Mouse (Mus musculus) activated CD4-positive, CD25-positive, alpha-beta regulatory T cell, adult 4 months (primary cell): ENCODE measurements around the gene Dazl. TPM values are rescaled to one million over a fixed set of nuclear protein-coding genes. Genes with fewer than 3 reads are reported as not detected.
A peak's percentile ranks its signal among the peaks of the same experiment; 100 is the strongest.
"Not testable (repeated sequence)": the region's sequence is repeated elsewhere in the genome, so short reads cannot be mapped to it uniquely, and the experiment has no call there.

ENCODE experiments used
- ATAC-seq: one replicate; pipeline ENCODE4 v1.8.0; 2017
- polyA plus RNA-seq, 2 experiments: library from polyadenylated mRNA; unstranded; fragments of 100-300 nt; shearing (Covaris generic); gene quantifications; one replicate each; pipeline ENCODE4 v1.2.1; 2017

The Dazl gene
- polyA plus RNA-seq, 2 experiments from 2014 or later, result 0.98 TPM; not detected in 1

DNA sequence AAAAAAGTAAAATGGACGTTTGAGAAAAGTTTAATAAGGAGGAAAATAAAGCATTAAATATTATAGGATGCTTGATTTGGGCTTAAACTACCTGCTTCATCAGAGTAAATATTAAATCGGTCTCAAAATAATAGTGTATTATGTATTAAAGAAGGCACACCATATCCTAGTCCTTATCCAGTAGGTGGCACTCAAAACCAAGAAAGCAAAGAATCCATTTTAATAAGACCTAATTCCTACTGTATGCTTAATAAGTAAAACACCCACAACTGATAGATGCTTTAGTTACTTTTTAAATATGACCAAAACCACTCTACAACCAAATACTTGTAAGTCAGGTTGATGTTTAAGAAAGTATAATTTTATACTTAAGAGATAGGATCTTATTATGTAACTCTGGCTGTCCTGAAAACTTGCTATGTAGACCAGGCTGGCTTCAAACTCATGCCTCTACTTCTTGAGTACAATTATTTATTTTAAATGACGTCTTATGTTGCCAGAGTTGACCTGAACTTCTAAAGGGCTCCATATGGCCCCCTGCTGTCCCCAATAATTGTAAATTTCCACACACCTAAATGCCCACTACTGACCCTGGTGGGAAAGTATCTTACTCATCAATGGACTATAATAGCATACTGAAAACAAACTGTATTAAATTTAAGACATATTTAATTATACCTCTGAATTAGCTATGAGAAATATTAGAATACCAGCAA, 1.8 kb downstream of the Dazl start:
- ATAC-seq, result peak; percentile 50

DNA sequence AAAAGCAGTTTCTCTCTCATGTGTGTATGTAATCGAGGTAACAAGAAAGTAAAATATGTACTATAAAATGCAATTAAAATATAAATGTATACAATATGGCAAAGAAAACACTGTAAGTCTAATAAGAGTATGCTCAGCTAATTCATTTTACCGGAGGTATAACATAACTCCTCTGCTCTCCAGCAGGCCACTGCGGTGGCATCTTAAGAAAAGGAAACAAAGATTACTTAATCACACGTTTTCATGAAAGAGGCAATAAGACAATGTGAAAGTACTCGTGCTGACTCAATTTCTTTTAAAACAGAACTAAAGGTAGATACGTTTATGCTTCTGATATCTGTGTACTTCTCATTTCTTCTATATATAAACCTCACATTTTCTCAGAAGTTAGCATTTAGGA, 8.6 kb downstream of the Dazl start:
- no peak for ATAC-seq

GRCm38 (mm10) chr17:50261615-50262014, 31.8 kb downstream of the Dazl start:
- ATAC-seq, result not testable (repeated sequence)

DNA sequence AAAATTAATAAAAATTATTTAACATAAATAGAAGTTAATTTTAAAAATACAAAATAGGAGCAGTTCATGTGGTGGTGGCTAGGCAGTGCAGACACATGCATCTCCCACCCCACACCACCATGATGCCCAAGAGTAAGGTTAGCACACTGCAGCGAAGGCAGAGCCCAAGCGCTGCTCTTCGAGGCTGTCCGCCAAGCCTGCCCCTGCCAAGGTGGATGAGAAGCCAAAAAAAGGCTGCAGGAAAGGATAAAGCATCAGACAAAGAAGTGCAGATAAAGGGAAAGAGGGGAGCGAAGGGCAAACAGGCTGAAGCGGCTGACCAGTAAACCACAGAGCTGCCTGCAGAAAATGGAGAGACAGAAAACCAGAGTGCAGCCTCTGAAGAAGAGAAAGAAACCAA, 32.6 kb downstream of the Dazl start:
- ATAC-seq, result no peak

GRCm38 (mm10) chr17:50246605-50247004, 46.8 kb downstream of the Dazl start:
- no peak for ATAC-seq

DNA sequence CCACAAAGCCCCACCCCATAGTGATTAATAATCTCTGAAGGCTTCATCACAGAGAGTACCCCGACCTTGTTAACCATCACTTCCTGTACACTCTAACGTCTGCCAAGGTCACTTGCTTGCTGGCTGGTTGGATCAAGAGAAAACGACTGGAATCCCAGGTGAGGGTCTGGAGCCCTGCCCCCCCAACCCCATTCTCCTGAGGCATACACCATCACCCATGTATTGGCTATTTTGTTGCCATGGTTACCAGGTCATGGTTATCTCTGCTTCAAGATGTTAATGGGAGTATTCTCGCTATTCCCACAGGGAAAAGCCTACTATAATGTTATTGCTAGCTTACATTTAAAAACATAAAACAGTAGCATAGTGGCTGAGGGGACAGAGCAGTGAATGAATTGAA, 48.8 kb downstream of the Dazl start:
- no peak for ATAC-seq

GRCm38 (mm10) chr17:50243326-50243725, 50.1 kb downstream of the Dazl start:
- no peak for ATAC-seq

GRCm38 (mm10) chr17:50237818-50238610, 55.4 kb downstream of the Dazl start:
- ATAC-seq, result no peak

GRCm38 (mm10) chr17:50237436-50237709, 56.1 kb downstream of the Dazl start:
- peak; percentile 82 for ATAC-seq

GRCm38 (mm10) chr17:50236702-50237435, 56.6 kb downstream of the Dazl start:
- ATAC-seq, result no peak

DNA sequence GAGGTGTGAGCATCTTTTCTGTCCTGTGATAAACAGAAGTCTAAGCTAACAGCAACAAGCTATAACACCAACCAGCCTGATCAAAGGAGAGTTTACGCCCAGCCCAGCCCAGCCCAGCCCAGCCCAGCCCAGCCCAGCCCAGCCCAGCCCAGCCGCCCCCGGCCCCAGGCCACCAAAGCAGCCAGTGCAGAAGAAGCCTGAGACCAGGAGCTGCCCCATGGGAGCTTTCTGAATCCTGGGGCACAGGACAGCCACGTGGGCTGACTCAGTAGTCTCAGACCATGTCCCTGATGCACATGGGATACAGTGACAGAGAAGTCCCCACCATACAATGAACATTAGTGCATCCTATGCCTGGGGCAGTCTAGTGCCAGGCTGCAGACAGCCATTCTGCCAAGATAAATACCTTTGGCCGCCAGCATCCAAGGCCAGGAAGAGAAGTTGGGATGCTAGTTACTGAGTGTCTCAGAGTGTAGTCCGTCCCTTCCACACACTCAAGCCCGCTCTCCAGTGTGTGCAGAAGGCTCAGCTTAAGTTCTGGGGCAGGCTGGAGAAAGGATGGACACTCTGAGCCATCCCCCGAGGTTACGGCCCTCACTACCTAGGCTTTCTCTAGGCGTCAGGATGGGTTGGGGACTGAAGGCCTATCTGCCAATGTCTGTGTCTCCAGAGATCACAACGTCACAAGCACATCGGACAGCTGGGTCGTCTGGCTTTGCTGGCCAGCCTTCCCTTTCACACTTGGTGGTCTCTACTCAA, 57.3 kb downstream of the Dazl start:
- ATAC-seq, result no peak

DNA sequence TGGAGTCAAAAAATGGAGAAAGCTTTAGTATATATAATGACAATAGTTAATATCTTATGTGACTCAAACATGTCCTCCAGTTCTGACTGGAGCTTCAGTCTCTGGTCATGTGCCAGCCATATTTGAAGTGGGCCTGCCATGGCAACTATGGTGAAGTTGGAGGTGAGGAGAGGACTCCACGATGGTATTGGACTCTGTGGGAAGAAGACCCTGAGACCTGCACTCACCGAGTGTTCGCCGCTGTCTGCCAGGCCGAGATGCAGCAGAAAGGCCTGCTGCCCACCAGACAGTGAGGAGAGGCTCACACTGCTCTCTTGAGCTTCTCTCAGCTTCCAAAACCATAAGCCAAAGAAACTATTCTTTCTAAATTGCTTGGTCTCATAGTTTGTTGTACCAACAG, 59.5 kb downstream of the Dazl start:
- no peak for ATAC-seq

DNA sequence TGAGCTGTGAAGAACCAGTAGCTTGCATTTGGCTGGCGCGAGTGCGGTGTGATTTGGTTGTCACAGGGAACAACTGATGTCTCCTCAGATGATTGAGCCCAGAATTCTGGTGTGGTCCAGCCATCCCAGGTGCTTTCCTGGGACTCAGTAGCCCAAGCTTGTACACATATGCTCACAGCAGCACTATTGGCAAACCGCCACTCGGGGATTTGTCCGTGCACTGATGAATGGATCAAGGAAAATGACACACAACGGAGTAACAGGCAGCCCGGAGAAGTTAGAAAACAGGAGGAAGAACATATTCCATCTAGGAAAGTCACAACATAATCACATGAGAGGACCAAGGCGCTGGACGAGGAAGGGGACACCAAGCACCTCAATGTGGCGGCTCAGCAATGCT, 60.6 kb downstream of the Dazl start:
- no peak for ATAC-seq

DNA sequence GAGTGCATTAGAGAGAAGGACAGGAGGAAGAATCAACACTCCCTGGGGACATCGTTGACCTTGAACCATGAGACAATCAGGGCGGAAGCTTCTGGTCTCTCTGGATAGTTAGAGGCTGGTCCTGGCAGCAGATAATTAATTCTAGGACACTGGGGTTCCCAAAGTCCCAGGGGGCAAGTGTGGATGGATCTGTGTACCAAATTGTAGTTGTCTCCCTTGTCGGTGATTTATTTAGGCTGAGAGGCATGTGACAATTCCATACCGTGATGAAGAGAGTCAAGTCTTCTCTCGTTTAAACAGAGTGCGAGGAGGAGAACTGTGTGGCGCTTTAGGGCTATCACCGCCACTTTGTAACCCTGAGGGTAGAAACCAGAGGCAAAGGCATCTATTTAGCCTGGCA, 62.2 kb downstream of the Dazl start:
- no peak for ATAC-seq

DNA sequence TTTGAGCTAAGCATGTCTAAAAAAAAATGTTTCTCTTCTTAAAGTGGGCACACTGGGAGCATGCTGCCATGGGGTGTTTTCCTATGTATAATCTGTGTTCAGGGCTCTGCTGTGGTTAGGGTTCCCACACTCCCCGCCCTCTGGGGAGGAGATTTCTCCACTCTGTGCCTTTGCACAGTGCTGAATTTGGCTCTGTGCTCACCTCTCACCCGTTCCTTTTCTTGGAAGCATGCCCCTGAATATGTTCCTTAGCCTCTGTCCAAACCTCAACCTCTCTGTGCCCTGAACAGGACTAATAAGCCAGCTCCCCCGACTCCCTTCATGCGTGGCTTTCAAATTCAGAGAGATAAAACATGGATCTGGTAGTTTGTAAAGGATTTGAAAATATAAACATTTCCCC, 63.9 kb downstream of the Dazl start:
- no peak for ATAC-seq

Other genes with a start within 250 kb of the Dazl start
- 10 to 100 TPM; 30.9 to 31.4 TPM for gene Rftn1, start 103.0 kb downstream of the Dazl start, polyA plus RNA-seq
- 1 to 10 TPM; 8.2 to 8.3 TPM for gene Plcl2, start 215.8 kb upstream of the Dazl start, polyA plus RNA-seq